Mouse (Mus musculus) activated CD4-positive, CD25-positive, alpha-beta regulatory T cell (primary cell): ENCODE measurements around the gene Btnl9. TPM values are rescaled to one million over a fixed set of nuclear protein-coding genes. Genes with fewer than 3 reads are reported as not detected.

Experiments used
- polyA plus RNA-seq, 2 experiments: library from polyadenylated mRNA; unstranded; fragments of 100-300 nt; shearing (Covaris generic); gene quantifications; one replicate each; pipeline ENCODE4 v1.2.1; 2017

The Btnl9 gene
- not detected for polyA plus RNA-seq

GRCm38 (mm10) chr11:49186955-49187488 is at the start of gene Btnl9:
TSS of gene Btnl9 (minus strand) at chr11:49187159.

GRCm38 (mm10) chr11:49203129-49203768 is 16.3 kb upstream of the Btnl9 start, which contains the start of gene Zfp62:
TSS of gene Zfp62 (plus strand) at chr11:49203292.

GRCm38 (mm10) chr11:49154077-49154476 is 32.9 kb downstream of the Btnl9 start, which contains the start of gene Olfr1394:
TSS of gene Olfr1394 (plus strand) at chr11:49154377.

GRCm38 (mm10) chr11:49141974-49142373 is 45.0 kb downstream of the Btnl9 start, which contains the start of gene Olfr1395:
TSS of gene Olfr1395 (plus strand) at chr11:49142274.

Other genes with a start within 250 kb of the Btnl9 start
- 100 to 1,000 TPM; 135 to 194 TPM for gene Psme2b, start 241.0 kb downstream of the Btnl9 start, polyA plus RNA-seq
- 1 to 10 TPM; 1.3 to 1.4 TPM for gene Olfr56, start 208.3 kb downstream of the Btnl9 start, polyA plus RNA-seq
- 100 to 1,000 TPM; 111 to 163 TPM for gene 9930111J21Rik1, start 207.8 kb downstream of the Btnl9 start, polyA plus RNA-seq
- gene Gm12185, start 194.9 kb downstream of the Btnl9 start, polyA plus RNA-seq, result 1 to 10 TPM; 4.8 to 6.1 TPM
- gene Tgtp1, start 193.0 kb downstream of the Btnl9 start, polyA plus RNA-seq, result 100 to 1,000 TPM; 236 to 376 TPM
- 10 to 100 TPM; 60.5 to 94.4 TPM for gene 9930111J21Rik2, start 135.9 kb downstream of the Btnl9 start, polyA plus RNA-seq
- gene Tgtp2, start 123.0 kb downstream of the Btnl9 start, polyA plus RNA-seq, result 100 to 1,000 TPM; 342 to 358 TPM
- 100 to 1,000 TPM; 570 to 631 TPM for gene Ifi47, start 110.6 kb downstream of the Btnl9 start, polyA plus RNA-seq
- gene Olfr1396, start 72.3 kb downstream of the Btnl9 start, polyA plus RNA-seq, result under 1 TPM in 1 of 2 experiments, not detected in 1; 0.06 TPM
- not detected for gene Olfr1395, start 44.9 kb downstream of the Btnl9 start, polyA plus RNA-seq
- not detected for gene Olfr1394, start 32.8 kb downstream of the Btnl9 start, polyA plus RNA-seq
- gene Zfp62, start 16.1 kb upstream of the Btnl9 start, polyA plus RNA-seq, result 10 to 100 TPM; 49.5 to 55.2 TPM
- 100 to 1,000 TPM in 1 of 2 experiments, 10 to 100 TPM in 1; 58.6 to 112 TPM for gene Mgat1, start 57.0 kb upstream of the Btnl9 start, polyA plus RNA-seq
- not detected for gene Olfr1393, start 91.1 kb upstream of the Btnl9 start, polyA plus RNA-seq
- gene Olfr1392, start 98.1 kb upstream of the Btnl9 start, polyA plus RNA-seq, result under 1 TPM in 1 of 2 experiments, not detected in 1; 0.05 TPM
- gene Olfr10, start 117.6 kb upstream of the Btnl9 start, polyA plus RNA-seq, result not detected
- gene Olfr1391, start 135.6 kb upstream of the Btnl9 start, polyA plus RNA-seq, result not detected
- gene Olfr1390, start 148.0 kb upstream of the Btnl9 start, polyA plus RNA-seq, result not detected
- gene Olfr1389, start 235.9 kb upstream of the Btnl9 start, polyA plus RNA-seq, result not detected
- gene Olfr1388, start 249.5 kb upstream of the Btnl9 start, polyA plus RNA-seq, result under 1 TPM in 1 of 2 experiments, not detected in 1; 0.06 TPM